Mouse (Mus musculus): ENCODE results near the gene Nubpl.

The Nubpl gene

DNA sequence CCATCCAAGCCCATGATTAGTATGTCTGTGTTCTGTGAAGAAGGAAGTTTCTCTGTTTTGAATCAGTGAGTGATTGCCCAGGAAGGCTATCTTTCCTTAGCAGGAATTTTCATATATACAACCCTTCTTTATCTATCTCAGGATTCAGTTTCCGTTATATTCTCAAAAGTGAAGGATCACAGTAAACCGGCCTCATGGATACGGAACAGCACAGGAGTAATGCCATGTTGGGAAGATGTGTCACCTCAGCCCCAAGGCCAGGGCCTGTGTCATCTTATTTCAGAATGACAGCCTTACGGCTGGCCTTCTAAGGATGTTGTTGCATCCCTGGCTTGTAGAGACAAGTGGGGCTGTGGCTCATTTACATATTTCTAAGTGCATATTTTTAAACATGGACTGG, 231.0 kb downstream of the Nubpl start:
- no peak for DNase-seq (ENCODE audit: low read depth, low spot score)

DNA sequence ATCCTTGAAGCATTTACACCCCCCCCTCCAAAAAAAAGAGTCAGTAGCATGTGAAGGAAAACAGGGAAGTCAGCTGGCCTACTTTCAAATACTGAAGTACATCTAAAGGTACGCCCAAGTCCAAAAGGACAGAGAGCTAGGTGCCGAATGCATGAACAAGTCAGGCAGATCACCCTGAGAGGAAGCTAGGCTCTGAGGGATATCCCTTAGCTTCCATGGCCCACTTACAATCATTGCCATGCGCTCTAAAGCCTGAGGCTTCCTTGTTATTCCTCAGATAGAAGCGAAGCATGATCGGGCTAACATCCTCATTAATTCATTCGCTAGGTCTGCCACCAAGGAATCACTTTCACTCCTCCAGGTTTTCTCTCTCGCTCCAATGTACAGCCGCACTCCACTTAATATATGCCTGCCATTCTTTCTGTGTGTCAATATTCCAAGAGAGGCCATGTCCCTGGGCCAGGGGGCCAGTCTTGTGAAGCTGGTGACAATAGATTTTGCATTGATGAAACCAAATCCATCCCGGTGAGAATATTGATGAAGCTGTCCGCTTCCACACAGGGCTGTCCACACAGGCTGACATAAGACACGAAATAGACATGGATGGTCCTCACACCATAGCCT, 237.7 kb downstream of the Nubpl start:
- DNase-seq (ENCODE audit: low read depth, low spot score), result no peak

DNA sequence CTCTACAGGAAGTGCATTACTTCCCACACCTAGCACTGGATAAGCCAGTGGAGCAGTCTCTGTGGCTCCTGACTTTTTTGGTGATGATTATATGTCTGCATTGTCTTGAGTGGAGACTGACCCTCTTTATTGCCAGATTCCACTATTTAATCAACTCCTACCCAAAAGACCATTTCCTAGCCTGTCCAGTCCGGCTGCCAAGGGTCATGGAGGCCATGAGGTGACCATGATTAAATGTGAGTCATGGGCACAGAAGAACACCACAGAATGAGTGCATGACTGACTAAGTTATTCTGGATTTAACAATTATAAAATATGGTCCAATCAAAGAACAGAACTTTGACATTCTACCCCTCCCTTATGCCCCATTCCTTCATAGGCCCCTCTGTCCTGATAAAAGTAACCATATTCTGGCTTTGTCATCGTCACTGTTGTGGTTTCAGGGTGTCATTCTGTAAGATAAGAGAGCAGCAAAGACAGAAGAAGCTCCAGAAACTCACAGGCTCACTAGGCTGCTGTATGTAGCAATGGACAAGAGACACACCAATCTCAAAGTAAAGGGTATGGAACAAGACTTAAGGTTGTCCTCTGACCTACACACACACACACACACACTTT, 240.7 kb downstream of the Nubpl start:
- no peak for DNase-seq (ENCODE audit: low read depth, low spot score)

DNA sequence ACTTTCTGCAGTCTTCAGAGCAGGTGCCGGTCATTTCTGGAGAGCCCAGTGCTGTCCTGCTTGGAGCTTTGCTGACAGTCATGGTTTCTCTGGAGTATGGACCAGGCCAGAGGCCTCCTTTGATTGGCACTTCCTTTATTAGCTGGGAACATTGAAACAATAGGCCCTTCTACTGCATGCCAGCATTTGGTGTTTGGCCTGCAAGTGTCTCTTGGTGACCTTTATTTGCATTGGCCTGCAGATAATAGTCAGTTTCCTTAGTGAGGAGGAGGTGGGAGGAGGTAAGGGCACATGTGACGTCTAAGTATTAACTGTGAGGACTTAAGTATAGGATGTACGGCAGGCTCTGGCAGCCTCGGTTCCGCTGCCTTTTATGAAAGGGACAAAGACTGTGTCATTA, 249.1 kb downstream of the Nubpl start:
- peak; percentile 71 for DNase-seq (ENCODE audit: low read depth, low spot score)

DNA sequence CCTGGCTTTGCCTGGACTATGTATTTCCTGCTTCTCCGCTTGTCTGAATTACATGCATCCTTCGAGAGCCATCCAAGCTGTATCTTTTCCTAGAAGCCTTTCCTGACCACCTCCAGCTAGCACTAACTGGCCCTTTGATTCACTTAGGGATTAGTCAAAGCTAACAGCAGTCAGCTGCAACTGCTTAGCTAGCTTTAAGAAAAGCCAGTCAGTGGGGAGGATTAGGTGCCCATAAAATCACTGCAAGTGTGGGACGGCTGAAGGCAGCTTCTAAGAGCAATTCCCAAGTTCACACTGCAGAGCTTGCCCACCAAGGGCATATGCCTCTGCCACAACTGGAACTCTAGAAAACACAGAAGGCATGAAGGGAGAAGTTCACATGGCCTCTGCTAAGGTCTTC, 252.7 kb downstream of the Nubpl start:
- DNase-seq (ENCODE audit: low read depth, low spot score), result no peak

DNA sequence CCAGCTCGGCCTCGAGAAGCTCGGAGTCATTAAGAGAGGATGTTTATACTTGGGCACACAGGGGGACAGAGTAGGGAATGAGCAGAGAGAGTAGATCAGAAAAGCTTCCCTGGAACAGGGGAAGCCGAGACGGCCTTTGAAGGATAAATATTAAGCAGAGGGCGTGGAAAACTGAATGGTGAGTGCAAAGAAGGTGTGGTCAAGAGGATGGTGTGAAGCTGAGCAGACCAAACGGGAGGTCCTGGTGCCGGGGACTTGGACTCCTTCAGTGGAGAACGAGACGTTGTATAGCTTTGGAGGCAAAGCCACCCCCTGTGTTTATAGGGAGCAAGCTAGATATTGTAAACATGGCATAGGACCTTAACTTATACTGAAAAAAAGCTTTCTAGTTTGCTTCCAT, 261.9 kb downstream of the Nubpl start:
- no peak for DNase-seq (ENCODE audit: low read depth, low spot score)

DNA sequence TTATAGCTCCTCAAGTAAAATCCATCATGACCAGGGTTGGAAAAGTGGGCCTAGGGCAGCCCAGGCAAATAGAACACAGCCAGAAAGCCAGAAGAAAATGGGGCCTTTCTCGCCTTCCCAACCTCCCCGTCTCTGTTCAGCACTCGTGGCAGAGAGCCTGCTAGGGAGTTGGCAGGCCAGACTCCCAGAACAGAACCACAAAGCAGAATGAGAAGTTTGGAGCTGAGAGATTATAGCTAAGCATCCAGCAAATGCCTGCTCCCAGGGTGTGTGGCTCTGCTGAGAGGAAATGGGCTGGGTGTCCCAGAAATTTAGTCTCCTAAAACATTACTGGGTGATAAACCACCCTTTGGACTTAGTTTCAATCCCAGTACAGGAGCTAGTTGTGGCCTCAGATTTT, 262.6 kb downstream of the Nubpl start:
- DNase-seq (ENCODE audit: low read depth, low spot score), result peak; percentile 42

DNA sequence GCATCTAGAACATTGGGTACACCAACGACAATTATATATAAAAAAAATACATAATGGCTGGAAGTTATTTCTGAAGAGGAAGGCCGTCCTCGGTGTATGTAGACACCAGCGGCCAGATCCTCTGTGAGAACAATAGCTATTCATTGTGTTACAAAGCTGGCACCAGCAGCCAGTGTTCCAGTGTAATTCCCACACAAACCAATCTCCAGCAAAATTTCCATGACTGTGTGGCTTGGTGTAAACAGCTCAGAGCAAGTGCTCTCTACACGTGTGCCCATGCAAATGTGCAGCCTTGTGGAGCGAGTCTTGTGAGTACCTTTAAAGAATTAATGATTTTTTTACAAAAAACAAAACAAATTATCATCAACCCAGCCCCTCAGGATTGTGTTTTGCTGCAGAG, 263.7 kb downstream of the Nubpl start:
- peak; percentile 85 for DNase-seq (ENCODE audit: low read depth, low spot score)
